Mouse (Mus musculus): ENCODE measurements around the gene Osbpl9. TPM values are rescaled to one million over a fixed set of nuclear protein-coding genes. Genes with fewer than 3 reads are reported as not detected.

Osbpl9 gene
- polyA plus RNA-seq (2015; fragmentation: Nextera tagmentation; extraction: Ambion mirVana), result 32.5 and 34.4 TPM in 2 replicates

GRCm38 (mm10) chr4:109201582-109202424 lies at the start of gene Osbpl9:
Gene Osbpl9, minus strand, starts transcription at chr4:109202272.
- H3K9me3 ChIP-seq (ENCODE audit: control insufficient read depth), result no peaks in the 10 kb centered on the region
- no peaks in the 10 kb centered on the region for H3K27me3 ChIP-seq (replicated peaks; ENCODE audit: control insufficient read depth, insufficient read depth, low read length)
- H3K4me2 ChIP-seq (replicated peaks; ENCODE audit: low read depth), result peak within 1 kb of the TSS; percentile 93
- H3K4me3 ChIP-seq (ENCODE audit: low read depth, low read length), result peak within 1 kb of the TSS; percentile 92
- peak within 1 kb of the TSS; percentile 73 for H3K9ac ChIP-seq (ENCODE audit: low read depth, low read length)
- H3K27ac ChIP-seq (ENCODE audit: low read depth, low read length), result peak within 1 kb of the TSS; percentile 88
- ATAC-seq, result peak; percentile 99
- WGBS, result under 1% methylated on average over 59 of the region's 59 CpGs
- no peak for TF ChIP-seq CTCF (IDR thresholded peaks at IDR 0.05; ENCODE audit: low read depth)
- peaks cover 2% of the 10 kb centered on the region; the same call in 1 of the 2 replicates for H3K4me1 ChIP-seq (replicated peaks; ENCODE audit: control insufficient read depth, insufficient read depth, low read length)
- H3K36me3 ChIP-seq (ENCODE audit: control insufficient read depth, insufficient read depth), result no peaks in the 10 kb centered on the region; the same call in 1 of the 2 replicates

- Histone ChIP-seq H3K36me3 (ENCODE audit: control insufficient read depth, insufficient read depth) (no peaks in the 10 kb centered on the region), H3K4me1 (replicated peaks; ENCODE audit: control insufficient read depth, insufficient read depth, low read length) (0 out of 2 replicates have a peak, but pooled peaks cover 3% of the 10 kb centered on the region), H3K9me3 (ENCODE audit: control insufficient read depth) (no peaks in the 10 kb centered on the region), H3K27ac (ENCODE audit: low read depth, low read length) (no peak overlapping the region), H3K4me2 (replicated peaks; ENCODE audit: low read depth) (no peak overlapping the region), H3K9ac (ENCODE audit: low read depth, low read length) (no peak overlapping the region), H3K4me3 (ENCODE audit: low read depth, low read length) (no peak overlapping the region), H3K27me3 (replicated peaks; ENCODE audit: control insufficient read depth, insufficient read depth, low read length) (no peaks in the 10 kb centered on the region)
- no peak for ATAC-seq
- 42% methylated on average over 3 of the region's 3 CpGs for WGBS
- TF ChIP-seq CTCF (IDR thresholded peaks at IDR 0.05; ENCODE audit: low read depth), result peak; percentile 73
These were observed 49.5 kb upstream of the Osbpl9 start for GRCm38 (mm10) chr4:109251605-109252004.

- WGBS, result 83% methylated on average over 6 of the region's 6 CpGs
- H3K9ac ChIP-seq (ENCODE audit: low read depth, low read length), result no peak overlapping the region
These were observed 43.0 kb upstream of the Osbpl9 start for GRCm38 (mm10) chr4:109245016-109245620.

GRCm38 (mm10) chr4:109244506-109244905 lies 42.4 kb upstream of the Osbpl9 start:
- 74% methylated on average over 7 of the region's 7 CpGs for WGBS
- H3K27me3 ChIP-seq (replicated peaks; ENCODE audit: control insufficient read depth, insufficient read depth, low read length), result no peaks in the 10 kb centered on the region
- no peak overlapping the region for H3K27ac ChIP-seq (ENCODE audit: low read depth, low read length)
- H3K9me3 ChIP-seq (ENCODE audit: control insufficient read depth), result no peaks in the 10 kb centered on the region
- no peak for TF ChIP-seq CTCF (IDR thresholded peaks at IDR 0.05; ENCODE audit: low read depth)
- no peaks in the 10 kb centered on the region for H3K4me1 ChIP-seq (replicated peaks; ENCODE audit: control insufficient read depth, insufficient read depth, low read length)
- H3K36me3 ChIP-seq (ENCODE audit: control insufficient read depth, insufficient read depth), result no peaks in the 10 kb centered on the region
- no peak overlapping the region for H3K4me3 ChIP-seq (ENCODE audit: low read depth, low read length)
- no peak overlapping the region for H3K9ac ChIP-seq (ENCODE audit: low read depth, low read length)
- no peak overlapping the region for H3K4me2 ChIP-seq (replicated peaks; ENCODE audit: low read depth)
- ATAC-seq, result no peak

More at GRCm38 (mm10) chr4:109245016-109245620, 43.0 kb upstream of the Osbpl9 start:
- TF ChIP-seq CTCF (IDR thresholded peaks at IDR 0.05; ENCODE audit: low read depth), result no peak
- Histone ChIP-seq H3K4me1 (replicated peaks; ENCODE audit: control insufficient read depth, insufficient read depth, low read length) (no peaks in the 10 kb centered on the region), H3K27me3 (replicated peaks; ENCODE audit: control insufficient read depth, insufficient read depth, low read length) (no peaks in the 10 kb centered on the region), H3K27ac (ENCODE audit: low read depth, low read length) (no peak overlapping the region), H3K4me3 (ENCODE audit: low read depth, low read length) (no peak overlapping the region), H3K9me3 (ENCODE audit: control insufficient read depth) (no peaks in the 10 kb centered on the region), H3K36me3 (ENCODE audit: control insufficient read depth, insufficient read depth) (no peaks in the 10 kb centered on the region), H3K4me2 (replicated peaks; ENCODE audit: low read depth) (no peak overlapping the region)
- no peak for ATAC-seq

GRCm38 (mm10) chr4:109241934-109242333 lies 39.9 kb upstream of the Osbpl9 start:
- 62% methylated on average over 4 of the region's 4 CpGs for WGBS
- Histone ChIP-seq H3K9me3 (ENCODE audit: control insufficient read depth) (no peaks in the 10 kb centered on the region), H3K27me3 (replicated peaks; ENCODE audit: control insufficient read depth, insufficient read depth, low read length) (no peaks in the 10 kb centered on the region), H3K9ac (ENCODE audit: low read depth, low read length) (no peak overlapping the region), H3K4me3 (ENCODE audit: low read depth, low read length) (no peak overlapping the region), H3K4me2 (replicated peaks; ENCODE audit: low read depth) (no peak overlapping the region), H3K27ac (ENCODE audit: low read depth, low read length) (no peak overlapping the region), H3K4me1 (replicated peaks; ENCODE audit: control insufficient read depth, insufficient read depth, low read length) (no peaks in the 10 kb centered on the region), H3K36me3 (ENCODE audit: control insufficient read depth, insufficient read depth) (no peaks in the 10 kb centered on the region)
- no peak for TF ChIP-seq CTCF (IDR thresholded peaks at IDR 0.05; ENCODE audit: low read depth)
- no peak for ATAC-seq

GRCm38 (mm10) chr4:109241221-109241620 lies 39.1 kb upstream of the Osbpl9 start:
- Histone ChIP-seq H3K9ac (ENCODE audit: low read depth, low read length) (no peak overlapping the region), H3K4me2 (replicated peaks; ENCODE audit: low read depth) (no peak overlapping the region), H3K4me3 (ENCODE audit: low read depth, low read length) (no peak overlapping the region), H3K36me3 (ENCODE audit: control insufficient read depth, insufficient read depth) (no peaks in the 10 kb centered on the region), H3K27me3 (replicated peaks; ENCODE audit: control insufficient read depth, insufficient read depth, low read length) (no peaks in the 10 kb centered on the region), H3K4me1 (replicated peaks; ENCODE audit: control insufficient read depth, insufficient read depth, low read length) (no peaks in the 10 kb centered on the region), H3K27ac (ENCODE audit: low read depth, low read length) (no peak overlapping the region), H3K9me3 (ENCODE audit: control insufficient read depth) (no peaks in the 10 kb centered on the region)
- TF ChIP-seq CTCF (IDR thresholded peaks at IDR 0.05; ENCODE audit: low read depth), result no peak
- no peak for ATAC-seq

Data from intestine, postnatal 0 days (tissue).